Mouse (Mus musculus) embryo, embryonic 11.5 days (tissue): ENCODE measurements at regions not wholly inside any gene's neighbourhood (a gene's known extent, or its start where the extent isn't known, plus 50 kb on each side); places are given as distances from the start of the nearest gene placed in this dataset.

Experiments used
- DNase-seq: peaks from one replicate; pipeline ENCODE4 v3.0.0-alpha.2; 2012; ENCODE audit warnings: low read depth, low spot score

GRCm38 (mm10) chr5:111835737-111836667 lies 102.3 kb downstream of the Gm26897 start:
- DNase-seq: no peak

DNA sequence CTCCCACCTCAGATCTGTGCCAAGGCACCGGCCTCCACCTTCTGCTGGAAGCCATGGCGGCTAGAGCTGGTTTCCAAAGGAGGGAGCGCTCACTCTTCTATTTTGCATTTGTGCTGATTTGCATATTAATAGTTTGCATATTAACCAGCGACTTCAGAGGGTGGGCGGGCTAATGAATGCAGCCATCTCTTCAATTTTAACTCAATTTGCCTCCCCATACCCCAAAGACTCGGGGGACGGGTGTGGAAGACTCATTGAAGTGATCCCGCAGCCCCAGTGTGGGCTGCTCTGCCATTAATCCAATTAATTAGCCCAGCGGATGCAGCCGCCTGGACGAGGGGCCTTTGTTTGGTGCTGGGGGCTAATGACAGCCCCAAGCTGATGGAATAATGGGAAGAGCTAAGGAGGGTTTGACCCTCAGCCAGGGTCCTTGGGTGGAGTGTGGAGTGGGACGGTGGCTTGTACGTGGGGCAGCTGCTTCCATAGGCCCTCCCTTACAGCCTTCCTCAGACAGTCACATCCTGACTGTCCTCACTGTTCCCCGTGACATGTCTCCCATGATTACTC lies 103.0 kb downstream of the Gm26897 start:
- no peak for DNase-seq

DNA sequence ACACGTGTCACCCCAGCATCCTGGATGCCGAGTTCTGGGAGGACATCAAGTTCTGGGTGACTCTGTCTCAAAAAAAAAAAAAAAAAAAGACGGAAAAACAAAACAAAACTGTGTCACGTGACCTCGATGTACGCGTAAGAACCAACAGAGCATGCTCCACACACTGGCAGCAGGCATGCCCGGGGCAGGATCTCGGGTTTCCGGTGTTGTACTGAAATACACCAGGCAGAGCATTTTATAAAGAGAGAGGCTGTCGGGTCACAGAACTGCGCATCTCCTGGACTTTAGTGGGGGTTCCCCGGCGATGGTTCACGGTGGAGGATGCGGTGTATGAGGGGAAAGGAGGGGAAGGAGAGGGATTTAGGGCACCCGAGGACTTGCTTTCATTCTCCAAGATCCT lies 108.7 kb downstream of the Gm26897 start:
- no peak for DNase-seq

GRCm38 (mm10) chr5:111843622-111844239 lies 110.0 kb downstream of the Gm26897 start:
- DNase-seq: no peak

- no peak for DNase-seq
These were observed 110.8 kb downstream of the Gm26897 start for GRCm38 (mm10) chr5:111844528-111844927.

GRCm38 (mm10) chr5:111848917-111849316 lies 115.2 kb downstream of the Gm26897 start:
- DNase-seq: no peak

- DNase-seq: peak; percentile 32
These were observed 119.0 kb downstream of the Gm26897 start for GRCm38 (mm10) chr5:111852682-111853081.

- no peak for DNase-seq
These were observed 121.6 kb downstream of the Gm26897 start for GRCm38 (mm10) chr5:111855366-111855765.

DNA sequence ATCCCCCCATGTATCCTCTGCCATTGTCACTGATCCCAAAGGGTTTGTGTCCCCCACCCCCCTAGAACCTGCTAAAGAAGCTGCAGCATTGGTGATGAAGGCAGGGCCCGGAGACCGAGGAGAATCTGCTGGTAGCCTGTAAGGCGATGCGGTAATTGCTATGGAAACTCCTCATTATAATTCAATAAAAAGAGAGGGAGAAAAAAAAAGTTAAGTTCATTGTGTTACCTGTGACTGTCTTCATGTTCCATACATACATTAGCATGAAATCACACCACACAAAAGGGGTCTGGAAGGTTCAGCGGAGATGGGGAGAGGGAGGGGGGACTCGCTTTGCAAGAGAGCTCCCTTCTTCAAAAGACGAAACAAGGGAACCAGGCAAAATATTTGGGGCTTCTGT lies 123.5 kb downstream of the Gm26897 start:
- DNase-seq: no peak

DNA sequence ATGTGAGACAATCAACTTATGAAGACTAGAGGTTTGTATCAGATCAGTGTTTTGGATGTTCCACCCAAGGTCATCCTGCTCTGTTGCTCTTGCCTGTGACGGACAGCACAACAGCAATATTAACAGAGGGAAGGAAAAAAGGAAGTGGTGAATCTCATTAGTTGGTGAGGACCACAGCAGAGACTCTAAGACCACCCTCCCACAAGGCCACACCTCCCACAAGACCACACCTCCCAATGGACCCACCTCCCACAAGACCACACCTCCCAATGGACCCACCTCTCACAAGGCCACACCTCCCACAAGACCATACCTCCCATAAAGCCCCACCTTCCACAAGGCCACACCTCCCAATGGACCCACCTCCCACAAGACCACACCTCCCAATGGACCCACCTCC lies 126.7 kb downstream of the Gm26897 start:
- no peak for DNase-seq

DNA sequence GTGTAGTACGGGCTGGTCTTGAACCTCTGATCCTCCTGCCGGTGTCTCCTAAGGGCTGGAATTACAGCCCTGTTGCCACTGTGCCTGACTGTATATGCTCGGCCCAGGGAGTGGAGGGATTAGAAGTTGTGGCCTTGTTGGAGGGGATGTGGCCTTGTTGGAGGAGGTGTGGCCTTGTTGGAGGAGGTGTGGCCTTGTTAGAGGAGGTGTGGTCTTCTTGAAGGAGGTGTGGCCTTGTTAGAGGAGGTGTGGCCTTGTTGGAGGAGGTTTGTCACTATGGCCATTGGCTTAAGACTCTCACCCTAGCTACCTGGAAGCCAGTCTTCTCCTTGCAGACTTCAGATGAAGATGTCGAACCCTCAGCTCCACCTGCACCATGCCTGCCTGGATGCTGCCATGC lies 128.6 kb downstream of the Gm26897 start:
- no peak for DNase-seq

GRCm38 (mm10) chr5:111863922-111864321 lies 130.2 kb downstream of the Gm26897 start:
- no peak for DNase-seq

- no peak for DNase-seq
These were observed 130.9 kb downstream of the Gm26897 start for GRCm38 (mm10) chr5:111864606-111865005.

DNA sequence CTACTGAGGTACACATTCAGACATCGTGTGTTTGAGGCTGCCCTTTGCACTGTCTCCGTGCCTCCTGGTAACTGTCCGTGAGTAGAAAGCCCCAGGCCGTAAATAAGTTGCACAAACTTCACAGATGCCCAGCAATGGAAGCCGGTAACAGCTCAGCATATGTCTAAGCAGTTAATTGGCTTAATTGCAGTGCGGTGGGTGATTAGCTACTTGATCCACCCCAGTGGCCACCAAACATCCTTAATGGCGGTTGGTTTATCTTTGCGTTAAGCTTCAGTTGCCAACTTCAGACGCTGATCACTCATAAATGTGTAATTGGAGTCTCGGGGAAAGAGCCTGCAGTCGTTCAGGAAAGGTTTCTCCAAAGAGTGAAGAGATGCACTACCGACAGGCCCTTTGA lies 135.3 kb downstream of the Gm26897 start:
- no peak for DNase-seq

GRCm38 (mm10) chr5:111877165-111877793 lies 143.6 kb downstream of the Gm26897 start:
- DNase-seq: peak; percentile 56

GRCm38 (mm10) chr5:111879044-111879443 lies 145.3 kb downstream of the Gm26897 start:
- DNase-seq: no peak

DNA sequence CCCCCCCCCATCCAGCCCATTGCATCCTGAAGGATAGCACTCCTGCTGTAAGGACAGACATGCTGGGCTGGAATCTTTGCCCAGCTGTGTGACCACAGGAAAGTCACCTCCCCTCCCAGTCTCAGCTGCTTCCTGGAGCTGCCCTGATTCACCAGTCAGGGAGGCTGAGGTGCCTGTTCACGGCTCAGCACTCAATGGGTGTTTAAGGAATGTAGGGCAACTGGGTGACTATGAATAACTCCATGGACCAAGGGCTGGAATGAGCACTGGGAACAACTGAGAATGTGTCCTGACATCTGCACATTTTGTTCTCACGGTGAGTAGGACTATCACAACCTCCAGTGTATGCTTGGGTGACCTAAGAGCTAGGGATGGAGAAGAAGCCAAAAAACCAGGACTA lies 146.5 kb downstream of the Gm26897 start:
- DNase-seq: no peak

DNA sequence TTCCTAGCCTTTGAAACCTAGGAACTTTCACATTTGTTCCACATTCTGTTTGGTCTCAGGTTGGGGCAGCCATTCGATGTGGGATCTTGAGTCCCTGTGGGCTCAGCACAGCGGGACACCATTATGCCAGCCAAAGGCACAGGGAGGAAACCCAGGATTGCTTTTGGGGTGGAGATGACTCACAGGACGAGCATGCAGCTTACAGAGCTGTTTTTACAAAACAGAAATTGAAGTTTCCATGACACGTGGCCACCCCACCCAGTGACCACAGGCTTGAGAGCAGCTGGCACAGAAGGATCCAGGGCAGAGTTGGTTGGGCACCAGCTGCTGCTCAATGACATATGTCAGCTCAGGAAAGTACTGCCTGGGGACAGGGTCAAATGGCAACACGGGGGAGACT lies 147.8 kb downstream of the Gm26897 start:
- DNase-seq: no peak

- DNase-seq: no peak
These were observed 153.6 kb downstream of the Gm26897 start for GRCm38 (mm10) chr5:111887281-111887680.

- DNase-seq: peak; percentile 62
These were observed 157.1 kb downstream of the Gm26897 start for GRCm38 (mm10) chr5:111890800-111891199.

DNA sequence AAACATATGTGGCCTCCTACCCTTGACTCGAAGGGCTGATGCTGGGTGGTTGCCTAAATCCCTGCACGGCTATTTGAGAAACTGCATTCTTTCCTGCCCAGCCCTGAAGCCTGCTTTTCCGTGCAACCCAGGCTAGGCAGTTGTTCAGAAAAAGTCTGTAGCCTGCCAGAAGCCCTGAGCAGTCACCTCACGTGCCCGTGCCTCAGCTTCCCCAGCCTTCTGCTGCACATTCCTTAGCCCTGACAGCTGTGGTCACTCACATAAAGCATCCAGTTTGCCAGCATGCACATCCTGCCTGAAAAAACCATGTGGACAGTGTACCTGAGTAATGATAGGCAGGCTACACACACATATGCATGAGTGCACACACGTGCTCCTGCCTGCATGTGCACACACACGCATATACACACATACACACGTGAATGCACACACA lies 157.6 kb downstream of the Gm26897 start:
- no peak for DNase-seq

DNA sequence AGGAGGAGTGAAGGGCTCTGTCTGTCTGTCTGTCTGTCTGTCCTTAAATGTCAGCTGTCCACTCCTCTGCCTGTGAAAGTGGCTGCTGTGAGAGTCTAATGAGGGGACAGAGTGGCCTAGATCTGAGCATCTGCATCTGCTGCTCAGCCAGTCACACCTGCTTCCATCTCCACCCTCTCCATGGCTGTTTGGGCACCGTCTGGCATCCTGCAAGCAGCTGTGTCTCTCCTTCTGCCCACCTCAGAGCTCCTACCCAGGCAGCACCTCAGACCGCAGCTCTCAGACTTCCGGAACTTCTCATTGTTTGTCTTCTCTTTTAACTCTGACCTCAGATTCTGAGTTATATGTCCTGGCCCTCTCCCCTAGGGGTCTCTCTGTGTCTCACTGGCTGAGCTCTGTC lies 159.2 kb downstream of the Gm26897 start:
- DNase-seq: no peak
